Mouse (Mus musculus) ES-Bruce4 (cell line): ENCODE data around the gene Sox6.

Experiments used
- CTCF ChIP-seq: IDR thresholded peaks from one replicate; pipeline ENCODE4 v1.8.1; 2011; ENCODE audit warnings: low read depth, low read length
- POLR2A ChIP-seq: IDR thresholded peaks from one replicate; pipeline ENCODE4 v1.8.1; 2011; ENCODE audit warnings: low read length; ENCODE audit not compliant: insufficient read depth

GRCm38 (mm10) chr7:115888561-115888960 is 150.0 kb downstream of the Sox6 start:
- TF ChIP-seq CTCF: no peak
- no peak for TF ChIP-seq POLR2A
